In genomic region chr9:107770374-107771290, GRCm38 (mm10) we compare ENCODE assay signal across 8 mouse cellular contexts. TPM values are rescaled to one million over a fixed set of nuclear protein-coding genes. Genes with fewer than 3 reads are reported as not detected.
A peak's percentile ranks its signal among the peaks of the same experiment; 100 is the strongest.
DNase-seq lines count a peak whose midpoint lies in the region; ATAC-seq and TF ChIP-seq lines count a peak whose summit lies in the region.

TSS of gene Rbm5 (minus strand) at chr9:107770996.

- TF ChIP-seq CTCF in kidney, adult 2 months (conservative IDR thresholded peaks at IDR 0.05; ENCODE audit: insufficient read depth, insufficient read length, low read depth, low read length): no peak
- TF ChIP-seq CTCF in spleen, adult 2 months (IDR thresholded peaks at IDR 0.05; ENCODE audit: extremely low read depth, insufficient read depth, insufficient read length, insufficient replicate concordance): no peak

- H3K9ac ChIP-seq in embryonic facial prominence, embryonic 13.5 days: peak within 1 kb of the TSS; percentile 100
- H3K9ac ChIP-seq in limb, embryonic 12.5 days (replicated peaks): peak within 1 kb of the TSS; percentile 98
- peak within 1 kb of the TSS; percentile 90 for H3K9ac ChIP-seq in midbrain, embryonic 15.5 days

- peak; percentile 93 for DNase-seq in 3134 (ENCODE audit: extremely low read depth, insufficient read length, low spot score)
- DNase-seq in adrenal gland, postnatal 36 days: peak; percentile 95 to 96
- DNase-seq in heart, adult 18-20 months: peak; percentile 93 to 96
- peak; percentile 97 for DNase-seq in kidney, adult 2 months
- peak; percentile 89 to 94 for DNase-seq in spleen, adult 2 months (ENCODE audit: low read depth in 1 of 2, low spot score in 2 of 2)

- peaks cover 64% of the 10 kb centered on the region for H3K36me3 ChIP-seq in embryonic facial prominence, embryonic 13.5 days
- H3K36me3 ChIP-seq in kidney, adult 2 months (ENCODE audit: control insufficient read depth, insufficient read depth, low read length): peaks cover 3% of the 10 kb centered on the region
- peaks cover 70% of the 10 kb centered on the region for H3K36me3 ChIP-seq in limb, embryonic 12.5 days
- peaks cover 38% of the 10 kb centered on the region for H3K36me3 ChIP-seq in midbrain, embryonic 15.5 days (replicated peaks)
- peaks cover 37% of the 10 kb centered on the region for H3K36me3 ChIP-seq in spleen, adult 2 months (ENCODE audit: control insufficient read depth, insufficient read depth, low read length)

- peak within 1 kb of the TSS; percentile 89 for H3K27ac ChIP-seq in embryonic facial prominence, embryonic 13.5 days
- peak within 1 kb of the TSS; percentile 98 for H3K27ac ChIP-seq in kidney, adult 2 months (ENCODE audit: insufficient read depth, low read depth, low read length)
- peak within 1 kb of the TSS; percentile 91 for H3K27ac ChIP-seq in limb, embryonic 12.5 days
- H3K27ac ChIP-seq in midbrain, embryonic 15.5 days: peak within 1 kb of the TSS; percentile 92
- peak within 1 kb of the TSS; percentile 95 for H3K27ac ChIP-seq in spleen, adult 2 months (ENCODE audit: insufficient read depth, low read length)

- peak within 1 kb of the TSS; percentile 67 for H3K4me2 ChIP-seq in embryonic facial prominence, embryonic 13.5 days
- H3K4me2 ChIP-seq in limb, embryonic 12.5 days: peak within 1 kb of the TSS; percentile 71
- peak within 1 kb of the TSS; percentile 60 for H3K4me2 ChIP-seq in midbrain, embryonic 15.5 days

- under 1% methylated on average over 60 of the region's 60 CpGs for WGBS in embryonic facial prominence, embryonic 13.5 days
- WGBS in kidney, adult 2 months: under 1% methylated on average over 60 of the region's 60 CpGs
- WGBS in limb, embryonic 12.5 days: under 1% methylated on average over 60 of the region's 60 CpGs
- WGBS in midbrain, embryonic 15.5 days: under 1% methylated on average over 60 of the region's 60 CpGs
- under 1% methylated on average over 60 of the region's 60 CpGs for WGBS in spleen, adult 2 months

- H3K4me3 ChIP-seq in embryonic facial prominence, embryonic 13.5 days: peak within 1 kb of the TSS; percentile 99
- peak within 1 kb of the TSS; percentile 92 for H3K4me3 ChIP-seq in kidney, adult 2 months (ENCODE audit: insufficient read depth, low read depth, low read length)
- peak within 1 kb of the TSS; percentile 94 for H3K4me3 ChIP-seq in limb, embryonic 12.5 days (replicated peaks)
- peak within 1 kb of the TSS; percentile 94 for H3K4me3 ChIP-seq in midbrain, embryonic 15.5 days
- H3K4me3 ChIP-seq in spleen, adult 2 months (ENCODE audit: extremely low read depth, insufficient read depth, insufficient read length): peak within 1 kb of the TSS; percentile 87

- H3K27me3 ChIP-seq in embryonic facial prominence, embryonic 13.5 days: no peaks in the 10 kb centered on the region
- H3K27me3 ChIP-seq in kidney, adult 2 months (replicated peaks; ENCODE audit: control insufficient read depth, insufficient read depth, low read length): no peaks in the 10 kb centered on the region
- no peaks in the 10 kb centered on the region for H3K27me3 ChIP-seq in limb, embryonic 12.5 days
- no peaks in the 10 kb centered on the region for H3K27me3 ChIP-seq in midbrain, embryonic 15.5 days (replicated peaks)
- no peaks in the 10 kb centered on the region for H3K27me3 ChIP-seq in spleen, adult 2 months (ENCODE audit: control insufficient read depth, insufficient read depth, low read length)

- peak; percentile 100 for ATAC-seq in embryonic facial prominence, embryonic 13.5 days (ENCODE audit: insufficient number of reproducible peaks, insufficient read depth, low FRiP score, low TSS enrichment, low read depth)
- peak; percentile 100 for ATAC-seq in limb, embryonic 12.5 days (ENCODE audit: insufficient number of reproducible peaks, insufficient read depth, low FRiP score, low TSS enrichment, low read depth)
- ATAC-seq in midbrain, embryonic 15.5 days (replicated peaks): peak; percentile 100

- H3K4me1 ChIP-seq in embryonic facial prominence, embryonic 13.5 days: peaks cover 9% of the 10 kb centered on the region
- peaks cover 6% of the 10 kb centered on the region; the same call in 1 of the 2 replicates for H3K4me1 ChIP-seq in kidney, adult 2 months (ENCODE audit: control insufficient read depth, insufficient read depth, low read length)
- H3K4me1 ChIP-seq in limb, embryonic 12.5 days (replicated peaks): peaks cover 10% of the 10 kb centered on the region
- H3K4me1 ChIP-seq in midbrain, embryonic 15.5 days: peaks cover 21% of the 10 kb centered on the region
- H3K4me1 ChIP-seq in spleen, adult 2 months (ENCODE audit: control insufficient read depth, insufficient read depth, insufficient read length): peaks cover 6% of the 10 kb centered on the region; the same call in 1 of the 2 replicates

- H3K9me3 ChIP-seq in embryonic facial prominence, embryonic 13.5 days: no peaks in the 10 kb centered on the region
- no peaks in the 10 kb centered on the region for H3K9me3 ChIP-seq in limb, embryonic 12.5 days
- no peaks in the 10 kb centered on the region for H3K9me3 ChIP-seq in midbrain, embryonic 15.5 days

- peak; percentile 84 for TF ChIP-seq POLR2A in kidney, adult 2 months (IDR thresholded peaks at IDR 0.05; ENCODE audit: low read depth, low read length)
- peak; percentile 92 for TF ChIP-seq POLR2A in spleen, adult 2 months (IDR thresholded peaks at IDR 0.05; ENCODE audit: low read depth, low read length)

RNA-seq across cellular contexts. Expression of gene Rbm5, which starts in this region (rescaled TPM):
- 100 to 1,000 TPM in 1 of 2 experiments, 10 to 100 TPM in 1; 91.6 to 126 TPM for total RNA-seq in adrenal gland, postnatal 36 days (2021)
- 262 and 274 TPM in 2 replicates for polyA plus RNA-seq in embryonic facial prominence, embryonic 13.5 days (2015; fragmentation: Nextera tagmentation; extraction: Ambion mirVana)
- total RNA-seq in heart, adult 18-20 months (2021): 10 to 100 TPM; 48.6 to 57.9 TPM
- polyA plus RNA-seq in kidney, adult 2 months (2012; rRNA removed): 43.8 and 51.5 TPM in 2 replicates
- polyA plus RNA-seq in limb, embryonic 12.5 days (2016; fragmentation: Nextera tagmentation; extraction: Ambion mirVana): 232 and 239 TPM in 2 replicates
- 280 and 292 TPM in 2 replicates for polyA plus RNA-seq in midbrain, embryonic 15.5 days (2015; fragmentation: Nextera tagmentation; extraction: Ambion mirVana)
- 70.3 and 76.0 TPM in 2 replicates for polyA plus RNA-seq in spleen, adult 2 months (2012; rRNA removed)

Comparison
In these comparisons a context has a peak if more than half of its experiments do, and no peak if none do; other contexts are left out.
1. Peak in every context shown above with its lines: DNase-seq, ATAC-seq, H3K4me3 ChIP-seq and H3K27ac ChIP-seq.